Mouse (Mus musculus): ENCODE measurements around the gene Zfp352.
"Not testable (repeated sequence)": the region's sequence is repeated elsewhere in the genome, so short reads cannot be mapped to it uniquely, and the experiment has no call there.

Zfp352 gene

GRCm38 (mm10) chr4:90218520-90218919 lies at the start of gene Zfp352:
Gene Zfp352, plus strand, starts transcription at chr4:90218820.
- DNase-seq (ENCODE audit: low spot score in 2 of 2): no peak

GRCm38 (mm10) chr4:90170890-90171483 lies 47.6 kb upstream of the Zfp352 start:
- no peak for DNase-seq (ENCODE audit: low spot score in 2 of 2)

GRCm38 (mm10) chr4:90174036-90174435 lies 44.6 kb upstream of the Zfp352 start:
- no peak for DNase-seq (ENCODE audit: low spot score in 2 of 2)

- DNase-seq (ENCODE audit: low spot score in 2 of 2): no peak
Measured at GRCm38 (mm10) chr4:90203421-90203820, 15.2 kb upstream of the Zfp352 start.

- no peak for DNase-seq (ENCODE audit: low spot score in 2 of 2)
Measured at GRCm38 (mm10) chr4:90211475-90211874, 7.1 kb upstream of the Zfp352 start.

- no peak for DNase-seq (ENCODE audit: low spot score in 2 of 2)
Measured at GRCm38 (mm10) chr4:90212076-90212475, 6.5 kb upstream of the Zfp352 start.

- not testable (repeated sequence) for DNase-seq (ENCODE audit: low spot score in 2 of 2)
Measured at GRCm38 (mm10) chr4:90235646-90236045, 17.0 kb downstream of the Zfp352 start.

GRCm38 (mm10) chr4:90269781-90270180 lies 51.2 kb downstream of the Zfp352 start:
- DNase-seq (ENCODE audit: low spot score in 2 of 2): no peak
